Mouse (Mus musculus) kidney, adult 2 months (tissue): Measurements from ENCODE around the gene Adamts14. TPM values are rescaled to one million over a fixed set of nuclear protein-coding genes. Genes with fewer than 3 reads are reported as not detected.
A peak's percentile ranks its signal among the peaks of the same experiment; 100 is the strongest.

ENCODE experiments used
- DNase-seq: peaks from one replicate; pipeline ENCODE4 v3.0.0; 2021
- H3K27ac ChIP-seq: fragments of 200-500 bp; 2 replicates; pipeline ENCODE4 v1.5.1; 2012; ENCODE audit warnings: low read depth, low read length, control low read depth, inconsistent platforms; ENCODE audit not compliant: insufficient read depth
- H3K27me3 ChIP-seq: fragments of 200-500 bp; replicated peaks from 2 replicates; pipeline ENCODE4 v1.6.1; 2012; ENCODE audit warnings: mild to moderate bottlenecking, moderate library complexity, low read length, inconsistent platforms; ENCODE audit not compliant: control insufficient read depth, insufficient read depth
- H3K36me3 ChIP-seq: fragments of 200-500 bp; 2 replicates; pipeline ENCODE4 v1.6.1; 2012; ENCODE audit warnings: mild to moderate bottlenecking, moderate library complexity, low read length, inconsistent platforms; ENCODE audit not compliant: control insufficient read depth, insufficient read depth
- H3K4me1 ChIP-seq: fragments of 200-500 bp; 2 replicates; pipeline ENCODE4 v1.6.1; 2011; ENCODE audit warnings: low read length; ENCODE audit not compliant: control insufficient read depth, insufficient read depth
- H3K4me3 ChIP-seq: fragments of 200-500 bp; 2 replicates; pipeline ENCODE4 v1.5.1; 2011; ENCODE audit warnings: mild to moderate bottlenecking, low read depth, low read length, control low read depth; ENCODE audit not compliant: insufficient read depth
- CTCF ChIP-seq: fragments of 200-500 bp; conservative IDR thresholded peaks from 2 replicates; pipeline ENCODE4 v1.5.1; 2011; ENCODE audit warnings: low read depth, mild to moderate bottlenecking, control low read depth, low read length, moderate library complexity, mixed read lengths; ENCODE audit not compliant: insufficient read depth, insufficient read length
- POLR2A ChIP-seq: fragments of 200-500 bp; IDR thresholded peaks from one replicate; pipeline ENCODE4 v1.6.1; 2011; ENCODE audit warnings: low read depth, low read length, control low read depth
- WGBS: fragments of 180-500 bp; shearing (Covaris S2); methylation state at CpG from one replicate; pipeline ENCODE4 v1.1.7; 2018; 5-methylcytosine and 5-hydroxymethylcytosine counted together
- polyA plus RNA-seq: library from polyadenylated mRNA; depleted of rRNA; stranded (reverse); fragments of >200 nt; gene quantifications from 2 replicates; pipeline ENCODE4 v1.2.3, GENCODE M21; 2012

Adamts14 gene
- polyA plus RNA-seq, 1 experiment = 1.3 TPM

DNA sequence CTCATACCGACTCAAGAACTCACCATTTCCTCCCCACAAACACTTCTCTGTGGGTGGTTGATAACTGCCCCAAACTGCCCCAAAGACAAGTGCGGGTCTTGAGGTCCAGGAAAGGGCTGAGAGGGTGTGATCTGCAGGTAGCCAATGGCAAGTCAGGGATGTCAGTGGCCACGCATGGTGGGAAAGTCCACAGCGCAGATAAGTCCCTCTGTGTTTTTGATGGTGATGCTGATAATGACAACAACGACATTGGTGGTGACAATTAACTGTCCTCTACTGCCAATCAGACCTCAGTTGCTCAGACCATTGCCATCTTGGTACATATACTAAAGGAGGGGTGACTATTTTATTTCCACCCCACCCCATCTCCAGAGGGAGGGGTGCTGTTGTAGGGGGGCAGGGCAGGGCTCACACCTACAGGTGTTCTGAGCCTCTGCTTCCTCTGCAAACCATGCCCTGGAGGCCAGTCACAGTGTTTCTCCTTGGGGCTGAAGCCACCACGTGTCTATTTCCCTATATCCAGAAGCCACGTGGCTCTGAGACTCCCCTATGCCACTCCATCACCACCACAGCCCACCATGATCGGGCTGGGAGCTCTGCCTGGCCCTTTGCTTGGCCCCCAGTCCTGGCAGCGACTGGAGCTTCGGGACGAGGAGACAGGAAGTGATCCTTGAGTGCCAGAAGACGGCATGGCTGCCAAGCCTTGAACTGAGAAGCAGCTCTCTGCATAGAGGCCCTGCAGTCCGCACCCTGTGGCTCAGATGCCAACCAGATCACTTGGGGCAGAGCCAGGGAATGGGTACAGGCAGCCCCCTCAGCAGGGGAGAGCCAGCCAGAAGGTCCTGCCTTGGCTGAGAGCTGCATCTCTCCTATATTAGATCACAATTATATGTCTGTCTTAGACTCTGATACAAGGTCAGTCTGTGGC is 11.7 kb downstream of the Adamts14 start:
- Histone ChIP-seq H3K27me3 (no peaks in the 10 kb centered on the region), H3K36me3 (no peaks in the 10 kb centered on the region), H3K4me3 (no peak overlapping the region), H3K27ac (no peak overlapping the region), H3K4me1 (no peaks in the 10 kb centered on the region)
- 65% methylated on average over 13 of the region's 13 CpGs for whole genome bisulfite sequencing
- no peak for DNase-seq
- TF ChIP-seq POLR2A (no peak), CTCF (no peak)

DNA sequence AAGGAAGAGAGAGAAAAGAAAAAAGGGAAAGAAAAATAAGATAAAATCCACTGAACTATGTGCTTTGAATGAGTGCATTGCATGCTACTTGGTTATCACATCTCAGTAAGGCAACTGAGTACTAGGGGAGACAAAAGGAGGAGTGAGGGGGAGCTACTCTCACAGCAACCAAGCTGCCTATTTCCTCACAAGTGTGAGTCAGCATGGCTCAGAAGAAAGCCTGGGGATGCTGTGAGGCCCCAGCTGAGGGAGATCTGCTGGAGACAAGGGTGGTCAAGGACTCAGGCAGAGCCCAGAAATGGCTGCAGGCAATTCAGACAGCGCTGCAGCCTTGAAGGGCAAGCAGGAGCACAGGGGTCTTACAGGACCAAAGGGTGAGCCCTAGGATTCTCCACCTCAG is 15.1 kb downstream of the Adamts14 start:
- Histone ChIP-seq H3K36me3 (no peaks in the 10 kb centered on the region), H3K4me3 (no peak overlapping the region), H3K27me3 (no peaks in the 10 kb centered on the region), H3K4me1 (no peaks in the 10 kb centered on the region), H3K27ac (no peak overlapping the region)
- no peak for TF ChIP-seq POLR2A
- TF ChIP-seq CTCF = no peak
- no peak for DNase-seq
- 85% methylated on average over 1 of the region's 1 CpGs for WGBS

DNA sequence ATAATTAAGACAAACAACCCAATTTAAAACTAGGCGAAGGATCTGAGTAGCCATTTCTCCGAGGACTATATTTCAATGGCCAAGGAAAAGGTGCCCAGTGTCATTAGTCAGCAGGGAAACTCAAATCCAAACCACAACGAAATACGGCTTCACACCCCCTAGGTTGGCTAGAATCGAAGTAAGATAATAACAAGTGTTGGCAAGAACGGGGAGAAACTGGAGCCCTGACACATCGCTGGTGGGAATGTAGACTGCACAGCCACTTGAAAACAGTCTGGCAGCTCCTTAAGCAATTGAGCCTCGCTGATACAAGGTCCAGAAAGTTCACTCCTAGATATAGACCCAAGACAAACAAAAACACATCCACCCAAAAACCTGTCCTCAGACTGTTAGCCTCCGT is 16.6 kb downstream of the Adamts14 start:
- WGBS = 90% methylated on average over 9 of the region's 9 CpGs
- Histone ChIP-seq H3K4me1 (no peaks in the 10 kb centered on the region), H3K27me3 (no peaks in the 10 kb centered on the region), H3K27ac (no peak overlapping the region), H3K36me3 (no peaks in the 10 kb centered on the region), H3K4me3 (no peak overlapping the region)
- TF ChIP-seq CTCF (no peak), POLR2A (no peak)
- no peak for DNase-seq

DNA sequence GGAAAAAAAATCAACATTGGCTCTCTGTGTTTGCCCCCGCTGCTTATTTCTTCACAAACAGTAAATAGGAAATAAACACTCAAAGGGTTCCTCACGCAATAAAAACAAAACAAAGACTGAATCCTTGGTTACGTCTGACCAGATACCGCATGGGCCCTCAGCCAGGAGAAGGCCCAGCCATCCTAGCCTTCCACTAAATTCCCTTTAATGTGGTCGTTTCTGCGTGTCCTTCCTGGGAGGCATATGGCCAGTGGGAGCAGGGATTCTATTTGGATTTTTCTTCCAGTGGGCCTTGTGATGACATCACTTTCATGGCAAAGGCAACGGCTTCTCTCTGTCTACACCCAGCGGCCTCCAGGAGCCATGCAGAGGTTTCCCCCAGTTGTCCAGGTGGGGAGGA is 18.0 kb downstream of the Adamts14 start:
- H3K27ac ChIP-seq = no peak overlapping the region

DNA sequence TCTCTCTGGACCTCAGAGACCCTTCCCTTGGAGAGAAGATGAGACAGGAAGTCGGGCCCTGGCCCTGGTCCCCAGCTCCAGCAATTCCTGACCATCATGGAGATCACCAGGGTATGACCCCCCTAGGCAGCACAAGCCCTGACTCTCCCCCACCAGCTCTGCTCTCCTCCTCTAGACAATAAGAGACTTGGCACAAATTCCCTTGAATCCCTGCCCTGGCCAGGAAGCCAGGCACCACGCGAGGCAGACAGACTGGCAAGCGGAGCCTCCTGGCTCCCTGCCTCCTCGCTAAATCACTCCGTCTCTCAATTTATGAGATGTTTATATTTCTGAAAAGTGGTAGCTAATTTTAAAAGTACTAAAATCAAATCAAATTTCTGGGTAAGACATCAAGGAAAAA is 18.5 kb downstream of the Adamts14 start:
- Histone ChIP-seq H3K27me3 (no peaks in the 10 kb centered on the region), H3K4me1 (no peaks in the 10 kb centered on the region), H3K27ac (no peak overlapping the region), H3K36me3 (no peaks in the 10 kb centered on the region), H3K4me3 (no peak overlapping the region)
- TF ChIP-seq CTCF = no peak
- no peak for TF ChIP-seq POLR2A
- peak; percentile 12 for DNase-seq
- WGBS = 67% methylated on average over 6 of the region's 6 CpGs

More for the DNA sequence above, 18.0 kb downstream of the Adamts14 start:
- no peak overlapping the region for H3K4me3 ChIP-seq
- H3K4me1 ChIP-seq = no peaks in the 10 kb centered on the region
- DNase-seq = no peak
- 74% methylated on average over 8 of the region's 8 CpGs for WGBS
- H3K27me3 ChIP-seq = no peaks in the 10 kb centered on the region
- no peak for TF ChIP-seq POLR2A
- no peak for TF ChIP-seq CTCF
- H3K36me3 ChIP-seq = no peaks in the 10 kb centered on the region

DNA sequence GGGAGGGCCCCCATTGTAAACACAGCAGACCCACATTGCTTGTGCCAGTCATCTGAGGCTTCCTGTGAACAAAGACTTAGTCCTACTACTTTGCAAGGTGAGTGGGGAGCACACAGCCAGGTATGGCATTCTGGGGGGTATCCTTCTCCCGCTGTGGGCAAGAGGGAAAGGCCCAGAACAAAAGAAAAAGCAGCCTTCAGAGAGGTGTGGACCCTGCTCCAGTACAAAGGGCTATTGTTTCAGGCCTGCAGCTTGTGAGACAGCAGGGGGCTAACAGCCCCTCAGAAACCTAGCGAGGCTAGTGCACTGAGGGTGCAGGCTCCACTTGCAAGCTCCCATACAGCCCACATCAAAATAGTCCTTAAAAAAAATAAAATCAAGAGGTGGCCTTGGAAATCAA is 23.3 kb downstream of the Adamts14 start:
- 72% methylated on average over 2 of the region's 2 CpGs for WGBS
- DNase-seq = no peak
- no peaks in the 10 kb centered on the region for H3K27me3 ChIP-seq

DNA sequence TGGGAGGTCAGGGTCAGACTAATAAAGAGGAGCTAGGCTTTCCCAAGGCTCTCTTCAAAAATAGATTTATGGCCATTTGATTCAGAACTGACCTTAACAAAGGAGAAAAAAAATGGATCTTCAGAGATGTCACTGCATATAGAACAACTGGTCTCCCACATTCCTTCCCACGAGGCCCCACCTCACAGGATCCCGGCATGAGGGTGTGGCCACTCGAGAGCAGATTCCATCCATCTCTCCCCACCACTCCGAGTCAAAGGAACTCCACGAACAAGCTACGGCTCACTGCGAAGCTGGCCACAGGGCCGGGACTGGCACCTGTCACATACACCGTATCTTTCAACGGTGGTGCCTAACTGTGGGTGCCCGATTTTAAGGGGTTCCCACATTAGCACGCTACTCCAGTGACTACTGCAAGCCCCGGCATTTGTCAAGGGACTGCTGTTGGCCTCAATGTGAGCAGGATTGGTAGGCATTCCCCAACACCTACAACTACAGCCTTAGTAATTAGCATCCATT is 24.6 kb downstream of the Adamts14 start:
- no peak for TF ChIP-seq CTCF
- no peak for TF ChIP-seq POLR2A

More for the DNA sequence above, 23.3 kb downstream of the Adamts14 start:
- H3K36me3 ChIP-seq = no peaks in the 10 kb centered on the region
- H3K27ac ChIP-seq = no peak overlapping the region
- TF ChIP-seq POLR2A (no peak), CTCF (no peak)
- no peak overlapping the region for H3K4me3 ChIP-seq
- H3K4me1 ChIP-seq = no peaks in the 10 kb centered on the region

More for the DNA sequence above, 24.6 kb downstream of the Adamts14 start:
- Histone ChIP-seq H3K27me3 (no peaks in the 10 kb centered on the region), H3K36me3 (no peaks in the 10 kb centered on the region), H3K4me1 (no peaks in the 10 kb centered on the region), H3K4me3 (no peak overlapping the region), H3K27ac (no peak overlapping the region)
- WGBS = 80% methylated on average over 13 of the region's 13 CpGs
- DNase-seq = no peak
